Mouse (Mus musculus): Measurements from ENCODE around the gene Map3k13. TPM values are rescaled to one million over a fixed set of nuclear protein-coding genes. Genes with fewer than 3 reads are reported as not detected.
A peak's percentile ranks its signal among the peaks of the same experiment; 100 is the strongest.

Map3k13 gene
- polyA plus RNA-seq, 1 experiment from 2014 or later: 1.1 TPM

GRCm38 (mm10) chr16:21856134-21856533 is 62.0 kb downstream of the Map3k13 start:
- 83% methylated on average over 5 of the region's 5 CpGs for WGBS

GRCm38 (mm10) chr16:21857126-21857644 is 63.0 kb downstream of the Map3k13 start:
- Histone ChIP-seq H3K4me1 (no peaks in the 10 kb centered on the region), H3K9me3 (no peaks in the 10 kb centered on the region), H3K9ac (no peak overlapping the region), H3K27me3 (replicated peaks) (no peaks in the 10 kb centered on the region), H3K36me3 (no peaks in the 10 kb centered on the region), H3K4me2 (no peak overlapping the region), H3K27ac (no peak overlapping the region), H3K4me3 (replicated peaks) (no peak overlapping the region)
- ATAC-seq (ENCODE audit: insufficient read depth, low FRiP score, low read depth): no peak; the same call in 1 of the 2 replicates
- 44% methylated on average over 4 of the region's 4 CpGs for WGBS

More at GRCm38 (mm10) chr16:21856134-21856533, 62.0 kb downstream of the Map3k13 start:
- no peaks in the 10 kb centered on the region for H3K36me3 ChIP-seq
- ATAC-seq (ENCODE audit: insufficient read depth, low FRiP score, low read depth): no peak
- H3K27ac ChIP-seq: no peak overlapping the region
- no peak overlapping the region for H3K4me3 ChIP-seq (replicated peaks)
- no peaks in the 10 kb centered on the region for H3K4me1 ChIP-seq
- no peaks in the 10 kb centered on the region for H3K9me3 ChIP-seq
- no peak overlapping the region for H3K4me2 ChIP-seq
- no peak overlapping the region for H3K9ac ChIP-seq
- no peaks in the 10 kb centered on the region for H3K27me3 ChIP-seq (replicated peaks)

DNA sequence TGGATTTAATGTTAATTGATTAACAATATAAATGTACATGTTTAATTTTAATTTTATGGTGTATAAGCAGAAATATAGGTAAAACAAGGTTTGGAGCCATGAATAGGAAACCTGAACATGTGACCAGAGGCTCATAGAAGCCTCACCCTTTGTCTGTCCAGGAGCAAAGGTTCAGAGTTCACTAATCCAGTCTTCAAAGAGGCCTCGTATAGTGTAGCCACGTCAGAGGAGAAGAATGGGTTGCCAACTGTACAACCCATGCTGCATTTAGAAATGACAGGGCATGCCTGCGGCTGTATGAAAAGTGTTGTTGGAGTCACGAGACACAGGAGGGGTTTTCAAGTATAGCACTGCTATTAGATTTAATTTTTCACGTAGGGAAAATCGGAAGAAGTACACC is 64.0 kb downstream of the Map3k13 start:
- Histone ChIP-seq H3K4me3 (replicated peaks) (no peak overlapping the region), H3K4me2 (no peak overlapping the region), H3K36me3 (no peaks in the 10 kb centered on the region), H3K4me1 (no peaks in the 10 kb centered on the region), H3K27ac (no peak overlapping the region), H3K27me3 (replicated peaks) (no peaks in the 10 kb centered on the region), H3K9me3 (no peaks in the 10 kb centered on the region), H3K9ac (no peak overlapping the region)
- 67% methylated on average over 6 of the region's 6 CpGs for WGBS
- no peak for ATAC-seq (ENCODE audit: insufficient read depth, low FRiP score, low read depth)

DNA sequence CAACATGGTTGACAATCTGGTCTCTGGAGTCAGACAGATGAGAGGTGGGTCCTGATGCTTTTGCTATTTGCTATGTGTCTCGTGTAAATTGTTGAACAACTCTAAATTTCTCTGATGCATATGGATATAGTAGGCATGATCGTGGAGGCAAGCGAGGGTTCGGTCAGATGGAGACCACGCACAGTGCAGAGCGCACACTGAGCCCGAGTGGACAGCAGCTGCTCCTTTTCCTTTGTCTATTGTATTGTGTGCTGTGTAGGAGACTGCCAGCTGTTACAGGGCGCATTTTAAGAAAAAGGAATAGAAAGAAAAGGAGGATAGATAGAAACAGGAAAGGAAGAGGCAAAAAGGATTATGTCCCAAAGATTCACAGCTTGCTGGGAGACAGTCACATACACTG is 64.7 kb downstream of the Map3k13 start:
- H3K27me3 ChIP-seq (replicated peaks): no peaks in the 10 kb centered on the region
- no peaks in the 10 kb centered on the region for H3K9me3 ChIP-seq
- no peaks in the 10 kb centered on the region for H3K36me3 ChIP-seq
- no peak for ATAC-seq (ENCODE audit: insufficient read depth, low FRiP score, low read depth)
- WGBS: 72% methylated on average over 8 of the region's 8 CpGs
- H3K4me1 ChIP-seq: no peaks in the 10 kb centered on the region
- H3K4me2 ChIP-seq: no peak overlapping the region
- H3K4me3 ChIP-seq (replicated peaks): no peak overlapping the region
- no peak overlapping the region for H3K27ac ChIP-seq
- no peak overlapping the region for H3K9ac ChIP-seq

- H3K27me3 ChIP-seq (replicated peaks): no peaks in the 10 kb centered on the region
- no peaks in the 10 kb centered on the region for H3K4me1 ChIP-seq
- no peak overlapping the region for H3K4me2 ChIP-seq
- no peaks in the 10 kb centered on the region for H3K36me3 ChIP-seq
- WGBS: 80% methylated on average over 3 of the region's 3 CpGs
- no peak overlapping the region for H3K27ac ChIP-seq
- no peak for ATAC-seq (ENCODE audit: insufficient read depth, low FRiP score, low read depth)
- no peak overlapping the region for H3K9ac ChIP-seq
- no peak overlapping the region for H3K4me3 ChIP-seq (replicated peaks)
- H3K9me3 ChIP-seq: no peaks in the 10 kb centered on the region
Observed at GRCm38 (mm10) chr16:21862448-21862847, 68.3 kb downstream of the Map3k13 start.

DNA sequence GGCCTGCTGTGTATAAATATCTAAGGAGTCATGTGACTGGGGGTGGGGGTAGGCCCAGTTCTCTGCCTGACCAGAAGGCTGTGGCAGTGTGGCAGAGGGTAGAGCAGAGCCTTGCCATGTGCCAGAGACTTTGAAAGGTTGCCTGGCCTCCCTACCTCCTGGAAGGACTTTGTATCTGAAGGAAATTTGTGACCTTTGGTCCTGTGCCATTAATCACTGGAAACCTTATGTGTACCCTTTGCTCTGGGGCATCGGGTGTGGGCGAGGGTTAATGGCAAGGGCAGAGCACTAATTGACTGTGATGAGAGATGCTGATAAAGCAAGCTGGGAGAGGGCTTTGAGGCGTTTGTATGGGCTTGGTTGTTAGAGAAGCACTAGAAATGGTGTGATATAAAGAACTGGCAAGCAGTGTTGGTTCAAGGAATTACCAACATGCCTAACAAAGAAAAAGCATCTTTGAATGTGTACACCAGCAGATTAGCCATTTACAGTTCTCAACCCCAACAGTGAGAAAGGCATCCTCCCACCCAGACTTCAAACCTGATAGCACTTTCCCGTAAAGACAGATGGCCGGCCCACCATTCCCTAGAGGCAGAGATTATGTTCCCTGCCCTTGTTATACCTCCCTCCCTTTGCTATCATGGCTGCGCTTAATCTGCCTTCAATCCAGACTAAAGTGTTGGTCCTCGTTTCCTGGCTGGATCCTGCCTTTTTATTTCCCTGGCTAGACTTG is 71.3 kb downstream of the Map3k13 start:
- ATAC-seq (ENCODE audit: insufficient read depth, low FRiP score, low read depth): peak; percentile 53
- no peak overlapping the region for H3K27ac ChIP-seq
- no peaks in the 10 kb centered on the region for H3K4me1 ChIP-seq
- H3K9ac ChIP-seq: no peak overlapping the region
- no peaks in the 10 kb centered on the region for H3K9me3 ChIP-seq
- H3K4me3 ChIP-seq (replicated peaks): no peak overlapping the region
- no peaks in the 10 kb centered on the region for H3K27me3 ChIP-seq (replicated peaks)
- 38% methylated on average over 7 of the region's 7 CpGs for WGBS
- H3K4me2 ChIP-seq: no peak overlapping the region
- H3K36me3 ChIP-seq: no peaks in the 10 kb centered on the region

- Histone ChIP-seq H3K4me2 (no peak overlapping the region), H3K36me3 (no peaks in the 10 kb centered on the region), H3K4me1 (no peaks in the 10 kb centered on the region), H3K27ac (no peak overlapping the region), H3K9me3 (no peaks in the 10 kb centered on the region), H3K4me3 (replicated peaks) (no peak overlapping the region), H3K27me3 (replicated peaks) (no peaks in the 10 kb centered on the region), H3K9ac (no peak overlapping the region)
- WGBS: 57% methylated on average over 11 of the region's 11 CpGs
- ATAC-seq (ENCODE audit: insufficient read depth, low FRiP score, low read depth): no peak
Observed at GRCm38 (mm10) chr16:21865983-21866575, 71.9 kb downstream of the Map3k13 start.

DNA sequence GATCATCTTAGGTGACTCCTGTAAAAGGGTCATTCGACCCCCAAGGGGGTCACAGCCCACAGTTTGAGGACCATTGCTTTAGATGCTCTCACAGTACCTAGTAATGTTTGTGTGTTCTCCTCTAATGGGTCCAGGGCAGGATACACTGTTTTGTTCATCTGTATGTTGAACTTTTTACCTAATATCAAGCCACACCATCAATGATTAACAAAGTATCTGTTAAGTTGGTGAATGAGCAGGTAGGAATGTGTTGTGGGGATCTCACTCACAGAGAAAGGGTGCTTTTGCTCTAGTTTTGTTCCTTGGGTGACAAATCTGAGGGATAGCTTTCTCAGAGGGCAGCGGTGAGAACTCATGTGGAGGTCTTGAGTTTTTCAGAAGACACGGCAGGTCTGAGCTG is 73.6 kb downstream of the Map3k13 start:
- Histone ChIP-seq H3K4me1 (no peaks in the 10 kb centered on the region), H3K36me3 (no peaks in the 10 kb centered on the region), H3K27me3 (replicated peaks) (no peaks in the 10 kb centered on the region), H3K9me3 (no peaks in the 10 kb centered on the region), H3K27ac (no peak overlapping the region), H3K4me2 (no peak overlapping the region), H3K4me3 (replicated peaks) (no peak overlapping the region), H3K9ac (no peak overlapping the region)
- no peak for ATAC-seq (ENCODE audit: insufficient read depth, low FRiP score, low read depth)
- 74% methylated on average over 3 of the region's 3 CpGs for WGBS

DNA sequence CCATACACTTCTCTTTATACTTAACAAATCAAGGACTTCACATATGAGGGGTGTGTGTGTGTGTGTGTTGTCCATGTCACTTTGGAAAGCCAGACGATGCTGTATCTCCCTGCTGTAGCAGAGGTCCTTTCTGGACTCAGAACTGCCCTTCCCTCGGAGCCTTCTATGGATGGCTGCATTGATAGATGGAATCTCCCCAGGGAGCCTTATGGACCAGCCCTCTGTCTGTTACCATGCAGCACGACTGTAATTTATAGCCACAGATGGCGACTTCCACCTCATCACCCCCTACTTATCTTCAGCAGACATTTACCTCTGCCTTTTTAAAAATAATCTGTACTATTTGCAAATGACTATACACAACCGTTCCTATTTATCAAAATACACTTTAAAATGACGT is 74.5 kb downstream of the Map3k13 start:
- Histone ChIP-seq H3K4me1 (no peaks in the 10 kb centered on the region), H3K27me3 (replicated peaks) (no peaks in the 10 kb centered on the region), H3K9ac (no peak overlapping the region), H3K4me3 (replicated peaks) (no peak overlapping the region), H3K9me3 (no peaks in the 10 kb centered on the region), H3K27ac (no peak overlapping the region), H3K36me3 (no peaks in the 10 kb centered on the region), H3K4me2 (no peak overlapping the region)
- WGBS: 41% methylated on average over 6 of the region's 6 CpGs
- ATAC-seq (ENCODE audit: insufficient read depth, low FRiP score, low read depth): no peak

GRCm38 (mm10) chr16:21869879-21870278 is 75.7 kb downstream of the Map3k13 start:
- H3K4me1 ChIP-seq: no peaks in the 10 kb centered on the region
- no peak for ATAC-seq (ENCODE audit: insufficient read depth, low FRiP score, low read depth)
- WGBS: 31% methylated on average over 4 of the region's 4 CpGs
- H3K36me3 ChIP-seq: no peaks in the 10 kb centered on the region
- no peak overlapping the region for H3K27ac ChIP-seq
- H3K4me2 ChIP-seq: no peak overlapping the region
- no peak overlapping the region for H3K9ac ChIP-seq
- H3K9me3 ChIP-seq: no peaks in the 10 kb centered on the region
- no peaks in the 10 kb centered on the region for H3K27me3 ChIP-seq (replicated peaks)
- H3K4me3 ChIP-seq (replicated peaks): no peak overlapping the region

DNA sequence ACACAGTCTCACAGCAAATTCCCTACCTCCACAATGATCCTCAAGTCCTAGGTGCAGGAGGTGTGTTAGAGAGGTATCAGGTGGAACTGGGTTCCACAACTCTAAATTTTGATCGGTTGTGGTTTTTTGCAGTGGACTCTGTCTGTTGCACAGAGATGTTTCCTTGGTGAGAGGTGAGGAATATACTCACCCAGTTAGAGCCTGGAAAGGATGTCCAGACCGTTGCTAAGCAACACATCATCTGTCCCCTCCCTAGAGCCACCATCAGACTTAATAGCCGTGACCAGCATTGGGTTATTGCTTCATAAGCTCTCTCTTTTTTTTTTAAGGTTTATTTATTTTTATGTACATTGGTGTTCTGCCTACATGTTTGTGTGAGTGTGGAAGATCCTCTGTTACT is 83.6 kb downstream of the Map3k13 start:
- no peak for ATAC-seq (ENCODE audit: insufficient read depth, low FRiP score, low read depth)
- no peak overlapping the region for H3K4me3 ChIP-seq (replicated peaks)
- no peak overlapping the region for H3K9ac ChIP-seq
- H3K36me3 ChIP-seq: no peaks in the 10 kb centered on the region
- no peak overlapping the region for H3K4me2 ChIP-seq
- H3K27ac ChIP-seq: no peak overlapping the region
- no peaks in the 10 kb centered on the region for H3K4me1 ChIP-seq
- H3K27me3 ChIP-seq (replicated peaks): no peaks in the 10 kb centered on the region
- WGBS: 88% methylated on average over 3 of the region's 3 CpGs
- no peaks in the 10 kb centered on the region for H3K9me3 ChIP-seq

GRCm38 (mm10) chr16:21878834-21879233 is 84.7 kb downstream of the Map3k13 start:
- 78% methylated on average over 3 of the region's 3 CpGs for WGBS
- Histone ChIP-seq H3K4me1 (no peaks in the 10 kb centered on the region), H3K27me3 (replicated peaks) (no peaks in the 10 kb centered on the region), H3K27ac (no peak overlapping the region), H3K4me2 (no peak overlapping the region), H3K4me3 (replicated peaks) (no peak overlapping the region), H3K36me3 (no peaks in the 10 kb centered on the region), H3K9me3 (no peaks in the 10 kb centered on the region), H3K9ac (no peak overlapping the region)
- ATAC-seq (ENCODE audit: insufficient read depth, low FRiP score, low read depth): no peak

Measured in stomach, embryonic 15.5 days (tissue).